Mouse (Mus musculus) MEL (cell line): ENCODE measurements at regions not wholly inside any gene's neighbourhood (a gene's known extent, or its start where the extent isn't known, plus 50 kb on each side); places are given as distances from the start of the nearest gene placed in this dataset.

Experiments used
- DNase-seq: peaks from one replicate; pipeline ENCODE4 v3.0.0; 2011; ENCODE audit warnings: low read depth, low spot score
- H3K27ac ChIP-seq: 2 replicates; pipeline ENCODE4 v1.5.1; 2012; ENCODE audit warnings: low read depth, mild to moderate bottlenecking, control low read depth, low read length, moderate library complexity; ENCODE audit not compliant: control insufficient read depth
- H3K27me3 ChIP-seq, 2 experiments: fragments of 150-350 bp in 1 of 2; sonication (generic) in 1 of 2; 2 replicates each; pipeline ENCODE4 v1.6.1; 2012; ENCODE audit warnings: low read length in 2 of 2, mild to moderate bottlenecking in 2 of 2, improper control_type of control experiment in 1 of 2, moderate library complexity in 1 of 2; ENCODE audit not compliant: insufficient read depth in 2 of 2, control insufficient read depth in 1 of 2
- H3K36me3 ChIP-seq, 2 experiments: 2 replicates each; pipeline ENCODE4 v1.6.1; 2012 to 2014; ENCODE audit warnings: low read length in 2 of 2, improper control_type of control experiment in 1 of 2, inconsistent platforms in 1 of 2, mild to moderate bottlenecking in 1 of 2; ENCODE audit not compliant: insufficient read depth in 2 of 2, control insufficient read depth in 1 of 2
- H3K4me1 ChIP-seq, 2 experiments: fragments of 150-350 bp in 1 of 2; sonication (generic) in 1 of 2; 2 replicates each; pipeline ENCODE4 v1.6.1; 2012; ENCODE audit warnings: low read length in 2 of 2, improper control_type of control experiment in 1 of 2, mild to moderate bottlenecking in 1 of 2; ENCODE audit not compliant: insufficient read depth in 2 of 2, control insufficient read depth in 1 of 2
- H3K4me3 ChIP-seq, 2 experiments: fragments of 150-350 bp in 1 of 2; sonication (generic) in 1 of 2; 2 replicates each; pipeline ENCODE4 v1.5.1; 2012; ENCODE audit warnings: low read depth in 2 of 2, low read length in 2 of 2, mild to moderate bottlenecking in 2 of 2, moderate library complexity in 2 of 2, control low read depth in 1 of 2, improper control_type of control experiment in 1 of 2; ENCODE audit not compliant: control insufficient read depth in 1 of 2, insufficient read depth in 1 of 2
- H3K79me2 ChIP-seq: 2 replicates; pipeline ENCODE4 v1.6.1; 2012; ENCODE audit warnings: mild to moderate bottlenecking, low read length, moderate library complexity; ENCODE audit not compliant: control insufficient read depth, poor library complexity, insufficient read depth
- H3K9ac ChIP-seq: 2 replicates; pipeline ENCODE4 v1.6.1; 2012; ENCODE audit warnings: low read depth, mild to moderate bottlenecking, control low read depth, low read length, moderate library complexity; ENCODE audit not compliant: control insufficient read depth, poor library complexity, severe bottlenecking
- H3K9me3 ChIP-seq: fragments of 150-350 bp; sonication (generic); replicated peaks from 2 replicates; pipeline ENCODE4 v1.6.1; 2012; ENCODE audit warnings: mild to moderate bottlenecking, low read length, improper control_type of control experiment, moderate library complexity; ENCODE audit not compliant: insufficient read depth
- BHLHE40 ChIP-seq: IDR thresholded peaks from 2 replicates; pipeline ENCODE4 v1.6.1; 2012; ENCODE audit warnings: low read depth, mild to moderate bottlenecking, inconsistent platforms, low read length, improper control_type of control experiment, borderline replicate concordance
- CHD2 ChIP-seq: IDR thresholded peaks from 2 replicates; pipeline ENCODE4 v1.6.1; 2011; ENCODE audit warnings: low read length, improper control_type of control experiment
- ELF1 ChIP-seq: IDR thresholded peaks from 2 replicates; pipeline ENCODE4 v1.6.1; 2014; ENCODE audit warnings: low read depth, mild to moderate bottlenecking, inconsistent platforms, low read length, improper control_type of control experiment, moderate library complexity
- ETS1 ChIP-seq: IDR thresholded peaks from 2 replicates; pipeline ENCODE4 v1.6.1; 2012; ENCODE audit warnings: low read depth, mild to moderate bottlenecking, inconsistent platforms, low read length, improper control_type of control experiment, moderate library complexity
- GATA1 ChIP-seq: IDR thresholded peaks from 2 replicates; pipeline ENCODE4 v1.6.1; 2011; ENCODE audit warnings: low read depth, low read length, improper control_type of control experiment
- MAFK ChIP-seq: IDR thresholded peaks from 2 replicates; pipeline ENCODE4 v1.6.1; 2011; ENCODE audit warnings: low read depth, mild to moderate bottlenecking, low read length, improper control_type of control experiment, borderline replicate concordance
- MAZ ChIP-seq: IDR thresholded peaks from 2 replicates; pipeline ENCODE4 v1.6.1; 2012; ENCODE audit warnings: low read depth, mild to moderate bottlenecking, inconsistent platforms, low read length, improper control_type of control experiment
- MEF2A ChIP-seq: IDR thresholded peaks from 2 replicates; pipeline ENCODE4 v1.6.1; 2014; ENCODE audit warnings: low read depth, mild to moderate bottlenecking, inconsistent platforms, low read length, improper control_type of control experiment; ENCODE audit not compliant: poor library complexity, insufficient replicate concordance, severe bottlenecking; ENCODE audit errors: extremely low read depth
- MXI1 ChIP-seq: IDR thresholded peaks from 2 replicates; pipeline ENCODE4 v1.6.1; 2011; ENCODE audit warnings: mild to moderate bottlenecking, low read depth, low read length, improper control_type of control experiment
- MYC ChIP-seq: IDR thresholded peaks from 2 replicates; pipeline ENCODE4 v1.6.1; 2011; ENCODE audit warnings: low read depth, mild to moderate bottlenecking, low read length, improper control_type of control experiment, moderate library complexity
- NELFE ChIP-seq: IDR thresholded peaks from 2 replicates; pipeline ENCODE4 v1.6.1; 2011; ENCODE audit warnings: low read depth, low read length, improper control_type of control experiment
- NRF1 ChIP-seq: IDR thresholded peaks from 2 replicates; pipeline ENCODE4 v1.6.1; 2014; ENCODE audit warnings: low read depth, mild to moderate bottlenecking, inconsistent platforms, low read length, improper control_type of control experiment, moderate library complexity; ENCODE audit not compliant: poor library complexity, insufficient read depth, severe bottlenecking
- POLR2A ChIP-seq, 2 experiments: IDR thresholded peaks; 2 replicates each; pipeline ENCODE4 v1.6.1; 2011 to 2012; ENCODE audit warnings: low read length in 2 of 2, mild to moderate bottlenecking in 2 of 2, control low read depth in 1 of 2, improper control_type of control experiment in 1 of 2, low read depth in 1 of 2, moderate library complexity in 1 of 2; ENCODE audit not compliant: control insufficient read depth in 1 of 2, insufficient read depth in 1 of 2, poor library complexity in 1 of 2
- RCOR1 ChIP-seq: IDR thresholded peaks from 2 replicates; pipeline ENCODE4 v1.6.1; 2012; ENCODE audit warnings: low read depth, mild to moderate bottlenecking, inconsistent platforms, low read length, improper control_type of control experiment
- SMC3 ChIP-seq: IDR thresholded peaks from 2 replicates; pipeline ENCODE4 v1.6.1; 2011; ENCODE audit warnings: low read depth, low read length, improper control_type of control experiment
- TAL1 ChIP-seq: IDR thresholded peaks from 2 replicates; pipeline ENCODE4 v1.6.1; 2012; ENCODE audit warnings: mild to moderate bottlenecking, inconsistent platforms, low read length, moderate library complexity, mixed read lengths
- TCF12 ChIP-seq: IDR thresholded peaks from 2 replicates; pipeline ENCODE4 v1.6.1; 2014; ENCODE audit warnings: low read depth, mild to moderate bottlenecking, inconsistent platforms, low read length, improper control_type of control experiment, moderate library complexity
- USF1 ChIP-seq: IDR thresholded peaks from 2 replicates; pipeline ENCODE4 v1.6.1; 2014; ENCODE audit warnings: low read depth, mild to moderate bottlenecking, inconsistent platforms, low read length, improper control_type of control experiment, moderate library complexity
- ZC3H11A ChIP-seq: IDR thresholded peaks from 2 replicates; pipeline ENCODE4 v1.6.1; 2012; ENCODE audit warnings: low read depth, mild to moderate bottlenecking, inconsistent platforms, low read length, improper control_type of control experiment
- ZMIZ1 ChIP-seq: IDR thresholded peaks from 2 replicates; pipeline ENCODE4 v1.6.1; 2012; ENCODE audit warnings: low read depth, mild to moderate bottlenecking, inconsistent platforms, low read length, improper control_type of control experiment, moderate library complexity
- ZNF384 ChIP-seq: IDR thresholded peaks from 2 replicates; pipeline ENCODE4 v1.6.1; 2012; ENCODE audit warnings: low read depth, mild to moderate bottlenecking, inconsistent platforms, low read length, improper control_type of control experiment

- no peak overlapping the region for H3K4me3 ChIP-seq
- no peaks in the 10 kb centered on the region for H3K79me2 ChIP-seq
- no peak for DNase-seq
- H3K9ac ChIP-seq: no peak overlapping the region
- no peaks in the 10 kb centered on the region for H3K36me3 ChIP-seq
- H3K4me1 ChIP-seq: no peaks in the 10 kb centered on the region
- TF ChIP-seq ELF1 (no peak), TAL1 (no peak), GATA1 (no peak), MYC (no peak)
- H3K27me3 ChIP-seq: no peaks in the 10 kb centered on the region
- no peaks in the 10 kb centered on the region for H3K9me3 ChIP-seq
- H3K27ac ChIP-seq: no peak overlapping the region
Observed at GRCm38 (mm10) chr2:17935466-17935865, 61.3 kb downstream of the H2al2a start.

GRCm38 (mm10) chr2:17934610-17935009, 62.1 kb downstream of the H2al2a start:
- no peak overlapping the region for H3K9ac ChIP-seq
- no peak for TF ChIP-seq POLR2A (IDR thresholded peaks at IDR 0.05; ENCODE audit: control insufficient read depth in 1 of 2, insufficient read depth in 1 of 2, low read depth in 1 of 2, low read length in 2 of 2, poor library complexity in 1 of 2)
- TF ChIP-seq MEF2A: no peak
- no peak for TF ChIP-seq ZC3H11A
- no peak for TF ChIP-seq ETS1
- TF ChIP-seq ZNF384: no peak
- no peak for TF ChIP-seq CHD2
- no peaks in the 10 kb centered on the region for H3K4me1 ChIP-seq
- H3K9me3 ChIP-seq: no peaks in the 10 kb centered on the region
- no peaks in the 10 kb centered on the region for H3K27me3 ChIP-seq
- H3K79me2 ChIP-seq: no peaks in the 10 kb centered on the region
- no peaks in the 10 kb centered on the region for H3K36me3 ChIP-seq
- H3K27ac ChIP-seq: no peak overlapping the region
- no peak overlapping the region for H3K4me3 ChIP-seq
- DNase-seq: no peak

DNA sequence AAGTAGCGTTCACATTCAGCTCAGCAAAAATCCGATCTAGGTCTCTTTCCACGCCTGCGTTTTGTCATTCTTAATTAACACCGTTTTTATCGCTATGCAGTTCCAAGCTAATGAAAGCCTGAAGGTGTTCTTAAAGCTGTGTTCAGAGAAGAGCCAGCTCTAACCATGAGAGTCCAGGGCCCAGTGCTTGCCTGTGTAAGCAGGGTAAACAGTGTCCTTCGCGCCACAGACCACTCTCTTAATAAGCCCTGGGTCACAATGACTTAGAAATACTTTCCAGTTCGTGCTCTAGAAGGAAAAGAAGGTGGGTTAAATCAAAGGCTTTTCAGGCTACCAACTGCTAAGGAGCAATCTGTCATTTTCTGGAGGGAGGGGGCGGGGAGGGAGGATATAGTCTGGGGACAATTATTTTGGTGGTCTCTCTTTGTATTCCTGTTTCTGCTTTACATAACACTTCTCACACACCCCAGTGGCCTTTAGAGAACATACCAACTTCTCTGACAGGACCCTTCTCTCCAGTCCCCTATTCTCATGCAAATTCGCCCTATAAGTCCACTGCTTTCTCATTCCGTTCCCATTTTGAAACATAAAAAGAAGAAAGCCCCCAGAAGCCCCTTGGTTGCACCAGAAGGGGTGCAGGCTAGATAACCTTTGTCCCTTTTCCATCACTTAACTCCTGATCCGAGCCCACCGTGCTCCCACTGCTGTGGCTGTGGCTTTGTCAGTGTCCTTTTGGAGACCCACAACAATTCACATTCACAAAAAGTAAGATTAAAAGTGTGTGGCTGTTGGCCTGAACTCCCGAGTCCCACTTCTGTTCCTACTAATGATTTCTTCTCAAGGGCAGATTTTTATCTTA, 63.6 kb downstream of the H2al2a start:
- Histone ChIP-seq H3K9me3 (no peaks in the 10 kb centered on the region), H3K9ac (no peak overlapping the region), H3K4me3 (no peak overlapping the region), H3K27ac (no peak overlapping the region), H3K27me3 (no peaks in the 10 kb centered on the region), H3K36me3 (no peaks in the 10 kb centered on the region), H3K79me2 (no peaks in the 10 kb centered on the region), H3K4me1 (no peaks in the 10 kb centered on the region)
- TF ChIP-seq MXI1 (no peak), ELF1 (no peak), RCOR1 (no peak), MAZ (no peak), POLR2A (IDR thresholded peaks at IDR 0.05; ENCODE audit: control insufficient read depth in 1 of 2, insufficient read depth in 1 of 2, low read depth in 1 of 2, low read length in 2 of 2, poor library complexity in 1 of 2) (no peak), USF1 (no peak), TCF12 (no peak), BHLHE40 (no peak), NRF1 (no peak), MAFK (no peak), SMC3 (no peak), ZMIZ1 (no peak), ZNF384 (no peak), NELFE (no peak)
- no peak for DNase-seq
